Mouse (Mus musculus): Measurements from ENCODE around the gene Vti1a.

DNA sequence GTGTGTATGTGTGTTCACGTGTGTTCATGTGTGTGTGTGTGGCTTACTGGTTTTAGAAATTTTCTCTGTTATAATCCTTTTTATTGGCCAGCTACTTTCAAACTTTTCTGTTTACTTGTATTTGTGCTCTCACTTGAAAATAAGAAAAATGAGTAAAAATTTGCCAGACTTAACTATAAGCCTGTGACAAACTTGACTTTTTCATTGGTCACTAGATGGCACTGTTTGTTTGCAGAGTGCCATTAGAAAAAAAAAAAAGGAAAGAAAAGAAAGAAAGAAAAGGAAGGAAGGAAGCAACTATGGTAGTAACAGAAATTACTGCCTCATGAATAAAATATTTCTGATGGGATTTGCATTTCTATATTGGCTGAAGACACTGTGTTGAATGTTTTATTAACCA, 19.8 kb downstream of the Vti1a start:
- TF ChIP-seq EP300 (optimal IDR thresholded peaks at IDR 0.05), result no peak
- TF ChIP-seq CTCF (IDR thresholded peaks at IDR 0.05; ENCODE audit: low read depth), result peak; percentile 79

Data from stomach, postnatal 0 days (tissue).